Mouse (Mus musculus): ENCODE data around the gene Atp1b3. TPM values are rescaled to one million over a fixed set of nuclear protein-coding genes. Genes with fewer than 3 reads are reported as not detected.

The Atp1b3 gene
- polyA plus RNA-seq, 1 experiment from 2014 or later = 176 TPM

DNA sequence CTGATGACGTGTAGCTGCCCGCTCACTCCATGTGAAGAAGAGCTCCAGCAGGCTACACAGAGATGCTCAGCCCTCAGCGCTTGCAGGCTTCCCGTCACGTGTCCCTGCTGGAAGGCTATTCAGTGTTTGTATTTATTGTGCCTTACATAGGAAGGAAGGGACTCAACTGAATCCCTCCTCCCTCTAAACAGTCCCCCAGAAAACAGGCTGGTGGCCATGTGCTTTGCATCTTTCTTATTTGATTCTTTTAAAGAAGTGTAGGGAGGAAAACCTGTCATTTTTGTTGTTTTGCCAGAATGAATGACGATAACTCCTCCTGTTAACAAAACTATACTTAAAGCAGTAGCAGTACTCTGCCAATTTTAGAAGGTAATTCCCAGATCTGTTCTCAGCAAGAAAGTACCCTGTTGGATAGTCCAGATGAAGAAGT, 43.7 kb downstream of the Atp1b3 start:
- WGBS = 82% methylated on average over 6 of the region's 6 CpGs
- no peak overlapping the region for H3K4me3 ChIP-seq
- H3K36me3 ChIP-seq = peaks cover 17% of the 10 kb centered on the region
- H3K9me3 ChIP-seq = no peaks in the 10 kb centered on the region
- no peak for ATAC-seq (ENCODE audit: low FRiP score, low read depth)
- no peak overlapping the region for H3K9ac ChIP-seq
- peaks cover 9% of the 10 kb centered on the region; the same call in 1 of the 2 replicates for H3K4me1 ChIP-seq (replicated peaks)
- no peak overlapping the region for H3K27ac ChIP-seq (replicated peaks)
- H3K27me3 ChIP-seq = no peaks in the 10 kb centered on the region
- no peak overlapping the region for H3K4me2 ChIP-seq

GRCm38 (mm10) chr9:96319333-96319732, 44.9 kb downstream of the Atp1b3 start:
- H3K9ac ChIP-seq = no peak overlapping the region
- H3K4me1 ChIP-seq (replicated peaks) = 0 out of 2 replicates have a peak, but pooled peaks cover 3% of the 10 kb centered on the region
- no peak overlapping the region for H3K4me3 ChIP-seq
- H3K27ac ChIP-seq (replicated peaks) = no peak overlapping the region
- H3K4me2 ChIP-seq = no peak overlapping the region
- no peaks in the 10 kb centered on the region for H3K27me3 ChIP-seq
- ATAC-seq (ENCODE audit: low FRiP score, low read depth) = no peak
- 92% methylated on average over 5 of the region's 5 CpGs for WGBS
- no peaks in the 10 kb centered on the region for H3K9me3 ChIP-seq
- H3K36me3 ChIP-seq = peaks cover 17% of the 10 kb centered on the region

- peaks cover 26% of the 10 kb centered on the region for H3K36me3 ChIP-seq
- H3K27ac ChIP-seq (replicated peaks) = no peak overlapping the region
- no peaks in the 10 kb centered on the region for H3K27me3 ChIP-seq
- no peak overlapping the region for H3K4me2 ChIP-seq
- no peaks in the 10 kb centered on the region for H3K4me1 ChIP-seq (replicated peaks)
- WGBS = 96% methylated on average over 3 of the region's 3 CpGs
- H3K9ac ChIP-seq = no peak overlapping the region
- H3K4me3 ChIP-seq = no peak overlapping the region
- no peaks in the 10 kb centered on the region for H3K9me3 ChIP-seq
- ATAC-seq (ENCODE audit: low FRiP score, low read depth) = no peak
These were observed 52.2 kb downstream of the Atp1b3 start for GRCm38 (mm10) chr9:96312074-96312473.

- Histone ChIP-seq H3K9me3 (no peaks in the 10 kb centered on the region), H3K4me3 (no peak overlapping the region), H3K9ac (no peak overlapping the region), H3K27ac (replicated peaks) (no peak overlapping the region), H3K4me2 (no peak overlapping the region), H3K27me3 (no peaks in the 10 kb centered on the region), H3K4me1 (replicated peaks) (no peaks in the 10 kb centered on the region), H3K36me3 (peaks cover 41% of the 10 kb centered on the region)
- 60% methylated on average over 3 of the region's 3 CpGs for WGBS
- no peak for ATAC-seq (ENCODE audit: low FRiP score, low read depth)
These were observed 55.4 kb downstream of the Atp1b3 start for GRCm38 (mm10) chr9:96308816-96309215.

DNA sequence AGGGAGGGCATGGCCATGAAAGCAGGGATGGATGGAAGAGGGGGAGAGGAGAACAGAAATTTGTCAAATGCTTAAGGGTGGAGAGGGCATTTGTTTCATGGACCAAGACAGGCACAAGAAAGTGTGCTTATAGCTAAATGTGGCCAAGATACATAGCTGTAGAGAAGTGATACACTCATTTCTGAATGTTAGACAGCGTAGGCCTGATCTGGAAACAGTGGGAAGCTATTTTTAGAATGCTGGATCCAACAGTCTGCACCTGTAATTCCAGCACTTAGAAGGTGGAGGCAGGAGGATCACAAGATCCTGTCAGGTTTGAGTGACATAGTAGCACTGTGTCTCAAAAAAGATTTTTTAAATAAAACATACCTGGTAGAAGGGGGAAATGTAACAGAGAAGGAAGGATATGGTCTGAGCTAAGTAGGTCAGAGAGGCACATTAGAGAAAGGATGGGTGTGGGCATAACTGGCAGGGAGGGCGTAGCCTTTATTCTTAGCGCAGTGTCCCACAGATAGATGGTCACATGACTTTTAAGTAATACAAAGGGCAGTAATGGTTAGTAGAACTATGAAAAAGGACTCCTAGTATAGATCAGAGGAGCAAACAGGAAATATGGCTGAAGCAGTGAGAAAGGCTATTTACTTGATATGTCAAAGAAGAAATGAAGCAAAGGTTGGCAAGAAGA, 64.8 kb downstream of the Atp1b3 start:
- Histone ChIP-seq H3K4me2 (no peak overlapping the region), H3K4me1 (replicated peaks) (no peaks in the 10 kb centered on the region), H3K27ac (replicated peaks) (no peak overlapping the region), H3K27me3 (no peaks in the 10 kb centered on the region), H3K9ac (no peak overlapping the region), H3K4me3 (no peak overlapping the region), H3K36me3 (peaks cover 40% of the 10 kb centered on the region), H3K9me3 (no peaks in the 10 kb centered on the region)
- ATAC-seq (ENCODE audit: low FRiP score, low read depth) = no peak
- 95% methylated on average over 3 of the region's 3 CpGs for WGBS

DNA sequence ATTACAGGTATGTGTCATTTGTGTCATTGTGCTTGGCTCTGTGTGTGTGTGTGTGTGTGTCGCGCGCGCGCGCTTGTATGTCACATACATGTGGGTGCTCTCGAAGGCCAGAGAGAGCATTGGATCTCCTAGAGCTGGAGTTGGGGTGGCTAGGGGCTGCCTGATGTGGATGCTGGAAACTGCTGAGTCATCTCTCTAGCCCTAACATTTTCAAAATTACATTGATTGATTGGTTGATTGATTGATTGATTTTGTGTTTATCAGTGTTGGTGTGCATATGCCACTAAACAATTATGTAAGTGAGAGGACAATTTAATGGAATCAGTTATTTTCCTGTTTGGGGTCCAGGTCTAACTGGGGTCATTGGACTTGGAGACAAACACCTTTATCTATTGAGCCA, 72.1 kb downstream of the Atp1b3 start:
- Histone ChIP-seq H3K36me3 (peaks cover 22% of the 10 kb centered on the region), H3K4me3 (no peak overlapping the region), H3K4me1 (replicated peaks) (no peaks in the 10 kb centered on the region), H3K27me3 (no peaks in the 10 kb centered on the region), H3K9me3 (no peaks in the 10 kb centered on the region), H3K4me2 (no peak overlapping the region), H3K9ac (no peak overlapping the region), H3K27ac (replicated peaks) (no peak overlapping the region)
- over 99% methylated on average over 7 of the region's 7 CpGs for WGBS
- no peak for ATAC-seq (ENCODE audit: low FRiP score, low read depth)

DNA sequence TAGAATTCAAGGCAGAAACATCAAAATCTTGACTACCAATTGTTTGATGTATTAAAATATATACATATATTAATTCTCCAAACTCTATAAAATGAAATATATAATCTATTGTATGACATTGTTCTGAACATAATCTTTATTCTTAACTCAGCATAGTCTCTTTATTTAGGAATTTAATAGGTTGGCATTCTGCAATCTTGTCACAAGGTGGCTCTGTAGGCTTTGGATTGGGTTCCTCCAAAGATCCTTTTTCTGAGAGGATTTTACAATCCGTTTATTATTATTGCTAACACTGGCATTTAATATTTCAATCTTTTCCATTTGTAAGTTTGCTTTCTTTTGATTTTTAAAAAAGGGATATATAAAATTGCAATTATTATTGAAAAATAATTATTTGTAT, 79.3 kb downstream of the Atp1b3 start:
- Histone ChIP-seq H3K27ac (replicated peaks) (no peak overlapping the region), H3K4me3 (no peak overlapping the region), H3K9ac (no peak overlapping the region), H3K27me3 (no peaks in the 10 kb centered on the region), H3K4me2 (no peak overlapping the region), H3K36me3 (0 out of 2 replicates have a peak, but pooled peaks cover 5% of the 10 kb centered on the region), H3K9me3 (no peaks in the 10 kb centered on the region), H3K4me1 (replicated peaks) (no peaks in the 10 kb centered on the region)
- ATAC-seq (ENCODE audit: low FRiP score, low read depth) = no peak
- 30% methylated on average over 1 of the region's 1 CpGs for WGBS

Other genes with a start within 250 kb of the Atp1b3 start
- 3.0 and 3.2 TPM in 2 replicates for gene Gk5, start 245.1 kb downstream of the Atp1b3 start, polyA plus RNA-seq (2015; fragmentation: Nextera tagmentation; extraction: Ambion mirVana)
- 20.4 and 24.1 TPM in 2 replicates for gene Tfdp2, start 168.2 kb downstream of the Atp1b3 start, polyA plus RNA-seq (2015; fragmentation: Nextera tagmentation; extraction: Ambion mirVana)
- 205 and 214 TPM in 2 replicates for gene Rnf7, start 114.2 kb upstream of the Atp1b3 start, polyA plus RNA-seq (2015; fragmentation: Nextera tagmentation; extraction: Ambion mirVana)
- 0.48 and 0.62 TPM in 2 replicates for gene Gm28729, start 160.8 kb upstream of the Atp1b3 start, polyA plus RNA-seq (2015; fragmentation: Nextera tagmentation; extraction: Ambion mirVana)